Mouse (Mus musculus) brain, embryonic 14.5 days (tissue): ENCODE data around the gene Ncapg.

Experiments
- CTCF ChIP-seq: fragments of 200-500 bp; IDR thresholded peaks from 2 replicates; pipeline ENCODE4 v1.5.1; 2012; ENCODE audit warnings: inconsistent platforms, mild to moderate bottlenecking, moderate library complexity, borderline replicate concordance; ENCODE audit not compliant: insufficient read depth, insufficient read length; ENCODE audit errors: extremely low read depth
- POLR2A ChIP-seq: fragments of 200-500 bp; IDR thresholded peaks from 2 replicates; pipeline ENCODE4 v1.6.1; 2012; ENCODE audit warnings: mild to moderate bottlenecking, inconsistent platforms, borderline replicate concordance; ENCODE audit not compliant: poor library complexity, insufficient read depth, insufficient read length, severe bottlenecking; ENCODE audit errors: extremely low read depth

- TF ChIP-seq CTCF (no peak), POLR2A (no peak)
Measured at GRCm38 (mm10) chr5:45677639-45678038, 7.9 kb downstream of the Ncapg start.
